Mouse (Mus musculus): ENCODE results near the gene Copz1.

The Copz1 gene

DNA sequence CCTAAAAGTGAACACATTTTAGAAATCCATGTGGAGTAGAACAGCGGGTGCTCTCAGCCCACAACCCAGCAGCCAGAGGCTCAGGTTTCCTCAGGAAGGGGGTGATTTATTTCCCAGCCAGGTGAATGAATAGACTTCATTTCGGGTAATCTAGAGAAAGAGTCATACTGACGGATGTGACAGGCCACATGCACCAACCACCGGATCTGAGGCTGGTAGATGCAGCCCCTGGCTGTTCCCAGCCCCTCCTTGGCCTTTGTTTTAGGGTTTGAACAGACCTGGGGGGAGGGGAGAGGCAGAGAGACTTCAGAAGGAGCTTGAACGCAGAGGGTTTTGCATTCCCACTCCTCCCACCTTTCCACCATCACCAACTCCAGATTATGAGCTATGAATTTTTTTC lies 23.3 kb downstream of the Copz1 start:
- DNase-seq, result no peak

DNA sequence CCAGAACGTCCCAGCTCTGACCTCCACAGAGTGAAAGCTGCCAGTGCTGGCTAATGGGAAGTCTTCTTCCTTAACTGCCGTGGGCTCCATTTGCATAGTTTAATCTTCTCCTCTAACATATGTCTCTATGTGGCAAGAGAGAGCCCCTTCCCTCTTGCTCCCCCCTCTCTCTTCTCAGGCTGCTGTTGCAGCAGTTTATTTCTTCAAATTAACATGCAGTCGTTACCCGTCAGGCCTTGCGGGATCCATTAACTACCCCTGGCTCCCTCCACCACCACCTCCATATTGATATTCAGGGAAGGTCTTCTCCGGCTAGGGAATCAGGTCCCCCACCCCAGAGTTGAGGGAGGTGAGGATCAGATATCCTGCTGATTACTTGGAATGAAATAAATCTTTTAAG lies 24.8 kb downstream of the Copz1 start:
- DNase-seq, result no peak

DNA sequence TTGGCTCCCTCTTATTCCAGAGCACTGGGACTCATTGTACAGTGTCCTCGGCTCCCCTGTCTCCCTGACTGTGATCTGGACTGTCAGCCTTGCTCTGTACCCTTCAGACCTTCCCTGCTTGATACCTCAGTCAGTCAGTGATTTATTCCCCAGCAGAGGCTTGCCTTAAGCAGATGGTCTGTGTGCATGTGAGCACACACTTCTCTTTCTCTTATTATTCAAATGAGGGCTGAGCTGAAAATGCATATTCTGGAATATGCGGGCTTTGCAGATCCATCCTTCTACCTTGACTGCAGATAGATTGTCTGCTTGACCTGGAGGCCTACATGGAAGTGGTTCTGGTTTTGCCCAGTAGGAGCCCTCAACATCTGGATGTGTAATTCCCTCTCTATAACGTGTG lies 25.5 kb downstream of the Copz1 start:
- DNase-seq, result no peak

DNA sequence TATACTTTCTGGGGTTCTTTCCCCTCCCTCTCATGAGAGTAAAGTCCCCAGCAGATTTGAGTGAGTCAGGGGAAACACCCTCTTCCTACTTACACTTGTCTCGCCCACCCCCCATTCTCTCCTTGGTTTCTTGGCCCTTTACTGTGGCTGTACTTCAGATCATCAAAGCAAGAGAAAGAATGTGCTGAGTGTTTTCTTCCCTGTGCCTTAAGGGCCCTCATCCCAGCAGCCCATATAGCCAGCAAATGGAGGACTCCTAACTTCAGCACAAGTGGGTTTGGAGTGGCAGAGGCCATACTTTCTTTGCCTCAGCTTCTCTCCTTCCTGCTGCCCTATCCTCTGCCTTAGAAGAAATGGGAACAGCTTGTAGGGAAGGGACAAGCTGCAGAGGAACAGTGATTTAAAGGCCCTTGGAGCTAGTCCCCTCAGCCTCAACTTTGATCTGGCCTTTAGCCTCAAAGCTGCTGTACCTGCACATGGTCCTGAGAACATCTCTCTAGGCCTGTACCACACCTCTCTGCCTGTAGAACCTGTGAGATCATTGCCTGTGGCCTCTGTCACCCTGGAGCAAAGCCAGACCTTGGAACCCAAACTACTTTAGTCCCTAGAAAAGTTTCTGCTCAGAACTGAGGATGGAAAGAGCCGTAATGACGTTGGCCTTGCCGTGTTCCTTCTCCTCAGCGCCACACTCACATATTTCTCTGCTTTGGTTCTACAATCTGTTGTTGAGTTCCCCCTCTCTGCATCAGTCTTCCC lies 26.5 kb downstream of the Copz1 start:
- peak; percentile 52 for DNase-seq

DNA sequence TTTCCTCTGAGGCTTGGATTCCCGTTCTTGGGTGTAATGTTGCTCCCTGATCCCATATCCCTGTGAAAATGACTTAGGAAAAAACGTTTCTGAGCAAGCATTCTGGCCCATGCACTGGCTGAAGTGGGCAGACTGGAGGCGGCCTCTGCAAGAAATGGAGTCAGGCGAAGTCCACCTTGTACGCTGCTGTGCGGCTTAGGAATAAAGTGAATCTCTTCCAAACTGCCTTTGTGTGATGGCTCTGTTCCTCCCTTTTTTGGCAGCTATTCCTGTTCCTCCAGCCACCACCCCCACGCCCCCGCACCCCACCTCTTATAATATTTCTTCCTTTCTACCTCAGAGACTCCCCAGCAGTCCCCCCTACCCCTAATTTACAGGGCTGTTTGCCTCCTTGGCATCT lies 27.1 kb downstream of the Copz1 start:
- DNase-seq, result no peak

DNA sequence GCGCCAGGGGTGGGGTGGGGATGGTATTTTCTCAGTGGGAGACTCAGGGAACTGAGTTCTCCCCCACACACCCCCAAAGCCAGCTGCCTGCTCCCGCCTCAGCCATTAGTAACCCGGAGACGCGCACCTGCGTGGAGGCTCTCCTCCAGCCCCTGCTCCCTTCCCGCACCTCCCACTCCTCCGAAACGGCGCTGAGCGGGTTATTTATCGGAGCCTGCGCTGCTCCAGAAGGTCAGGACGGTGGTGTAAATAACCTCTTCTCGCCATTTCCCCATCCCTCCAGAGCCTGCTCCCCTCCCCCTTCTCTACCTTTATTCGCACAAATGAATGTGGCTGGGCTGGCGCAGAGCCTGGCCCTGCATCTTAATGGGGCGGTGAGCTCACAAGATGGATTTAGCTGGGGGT lies 27.6 kb downstream of the Copz1 start:
- peak; percentile 13 for DNase-seq

DNA sequence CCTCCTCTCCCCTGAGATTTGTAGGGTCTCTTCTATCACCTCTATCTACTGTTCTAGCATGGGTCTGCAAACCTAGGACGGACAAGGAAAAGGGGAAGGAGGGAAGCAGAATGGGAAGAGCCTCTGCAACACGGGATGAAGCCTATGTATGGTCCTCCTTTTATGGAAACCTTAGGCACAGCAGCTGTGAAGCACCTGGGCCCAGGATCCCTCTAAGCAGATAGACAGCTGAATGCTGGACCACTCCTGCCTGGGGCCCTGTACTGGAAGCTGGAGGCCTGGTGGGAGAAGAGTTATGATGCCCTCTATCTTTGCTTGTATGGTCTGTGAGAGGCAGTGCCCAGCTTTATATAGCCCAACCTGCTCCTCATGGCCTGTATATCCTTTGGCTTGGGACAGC lies 28.0 kb downstream of the Copz1 start:
- DNase-seq, result no peak

DNA sequence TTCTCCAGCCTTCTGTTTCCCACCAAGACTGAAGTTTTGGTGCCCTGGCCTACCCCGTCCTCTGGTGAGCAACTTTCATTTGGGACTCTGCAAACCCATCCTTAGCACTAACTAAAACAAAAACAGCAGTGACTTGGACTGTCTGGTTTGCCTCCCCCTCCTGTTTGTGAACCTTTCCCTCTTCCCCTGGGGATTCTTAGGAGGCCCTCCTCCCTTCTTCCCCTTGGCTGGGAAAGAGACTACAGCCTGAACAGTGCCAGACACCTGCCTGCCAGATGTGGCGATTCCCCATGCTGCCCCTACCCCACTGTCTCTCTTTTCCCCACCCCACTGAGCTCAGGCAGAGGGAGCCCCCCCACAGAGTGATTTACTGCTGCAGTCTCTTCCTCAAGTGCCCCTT lies 28.5 kb downstream of the Copz1 start:
- DNase-seq, result no peak

DNA sequence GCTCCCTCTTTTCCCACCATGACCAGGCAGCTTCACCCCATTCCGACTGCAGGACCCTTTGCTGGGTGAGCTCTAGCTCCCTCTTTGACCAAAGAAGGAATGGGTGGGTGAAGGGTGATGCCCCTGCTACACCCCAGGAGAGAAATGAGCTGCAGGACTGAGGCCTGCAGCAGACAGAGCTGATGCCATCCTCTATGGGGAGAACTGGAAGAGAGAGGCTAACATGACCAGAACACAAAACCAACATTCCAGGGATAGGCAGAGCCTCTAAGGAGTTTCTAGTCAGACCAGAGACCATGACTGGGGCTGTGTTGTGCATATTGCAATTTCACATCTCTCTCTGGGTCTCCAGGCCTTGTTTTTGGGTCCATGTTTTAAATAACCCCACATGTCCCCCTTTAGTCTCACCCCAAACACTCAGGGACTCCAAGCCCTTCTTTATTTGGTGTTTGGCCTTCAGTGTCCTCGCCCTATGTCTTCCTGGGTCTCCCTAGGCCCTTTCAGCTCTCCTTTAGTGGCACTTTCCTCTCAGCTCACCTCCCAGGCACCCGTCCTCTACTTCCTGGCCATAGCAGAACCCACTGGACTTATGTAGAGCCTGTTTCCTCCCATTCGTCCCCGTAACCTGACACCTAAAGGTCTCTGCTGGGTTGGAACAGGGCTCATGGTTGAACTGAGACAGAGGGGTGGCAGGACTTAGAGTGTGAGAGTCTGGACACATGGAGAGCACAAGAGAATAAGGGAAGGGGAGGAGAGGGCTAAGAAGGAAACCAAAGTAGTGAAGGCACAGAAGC lies 29.2 kb downstream of the Copz1 start:
- DNase-seq, result no peak

DNA sequence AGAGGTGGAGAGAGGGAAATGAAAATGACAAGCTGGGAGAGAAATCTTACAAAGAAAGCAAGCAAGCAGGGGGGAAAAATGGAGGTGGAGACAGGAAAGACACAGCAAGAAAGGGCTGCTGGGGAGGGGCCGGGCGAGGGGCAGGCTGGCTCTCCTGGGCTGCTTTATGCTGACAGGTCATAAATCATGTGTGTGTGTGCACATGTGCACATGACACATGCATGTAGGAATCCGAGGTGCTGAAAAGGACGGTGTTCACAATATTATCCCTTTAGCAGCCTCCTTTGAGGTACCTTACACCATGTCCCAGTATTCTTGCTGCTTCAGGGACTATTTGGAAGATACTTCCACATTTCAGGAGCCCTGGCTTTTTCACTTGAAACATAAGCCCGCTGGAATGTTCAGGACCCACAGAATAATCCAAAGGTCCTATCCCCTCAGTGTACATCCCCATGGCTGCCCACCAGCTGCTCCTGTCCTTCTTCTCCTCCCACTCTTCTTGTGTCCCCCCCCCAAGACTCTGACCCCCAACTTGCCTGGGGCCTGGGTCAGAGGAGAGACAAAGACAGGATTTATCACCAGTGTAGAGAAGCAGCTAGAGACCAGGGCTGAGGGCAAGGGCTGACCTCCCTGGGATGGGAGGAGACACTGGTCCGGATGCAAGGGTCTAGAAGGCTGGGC lies 30.0 kb downstream of the Copz1 start:
- no peak for DNase-seq

DNA sequence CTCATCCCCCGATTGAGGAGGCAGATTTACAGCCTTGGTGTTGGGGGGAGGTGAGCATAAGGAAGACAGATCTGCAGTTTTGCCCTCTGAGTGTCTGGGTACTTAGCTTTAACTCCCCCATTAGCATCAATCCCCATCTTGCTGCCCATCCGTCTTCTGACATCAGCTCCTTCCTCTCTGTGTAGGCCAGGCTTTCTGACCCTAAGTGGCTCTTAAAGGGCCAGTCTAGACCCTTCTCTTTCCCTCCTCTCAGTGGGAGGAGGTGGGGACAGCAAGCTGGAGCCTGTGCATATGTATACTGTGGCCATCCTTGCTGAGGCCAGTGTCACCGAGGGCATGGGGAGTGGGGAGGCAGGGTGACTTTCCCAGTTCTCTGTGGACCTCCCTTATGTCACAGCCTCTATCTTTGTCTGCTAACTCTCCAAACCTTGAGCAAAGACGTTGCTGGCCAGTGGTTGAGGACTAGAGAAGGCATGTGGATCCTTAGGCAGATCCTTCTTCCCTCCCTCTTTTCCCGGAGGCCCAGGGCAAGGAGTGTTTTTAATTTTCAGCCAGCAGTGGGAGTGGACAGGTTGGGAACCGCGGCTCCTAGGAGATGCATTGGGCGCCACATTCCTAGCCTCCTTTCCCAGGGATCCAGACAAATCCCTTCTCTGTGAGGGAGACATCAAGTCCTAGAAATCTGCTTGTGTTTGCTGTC lies 31.6 kb downstream of the Copz1 start:
- no peak for DNase-seq

DNA sequence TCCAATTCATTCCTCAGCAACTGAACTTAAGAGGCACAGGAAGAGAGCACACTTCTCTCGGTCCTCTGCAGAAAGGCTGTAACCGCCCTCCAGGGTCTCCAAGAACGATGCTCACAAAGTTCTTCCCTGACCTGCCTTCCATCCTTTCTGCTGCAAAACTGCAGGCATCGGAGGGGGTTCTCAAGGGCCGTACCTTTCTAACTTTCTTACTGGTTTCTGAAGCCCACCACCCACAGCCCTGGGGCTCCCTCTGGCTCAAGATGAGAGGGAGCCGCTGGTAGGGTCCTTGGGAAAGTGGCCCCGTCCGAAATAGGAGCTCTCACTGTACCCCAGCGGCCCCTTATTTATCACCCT lies 32.1 kb downstream of the Copz1 start:
- no peak for DNase-seq

DNA sequence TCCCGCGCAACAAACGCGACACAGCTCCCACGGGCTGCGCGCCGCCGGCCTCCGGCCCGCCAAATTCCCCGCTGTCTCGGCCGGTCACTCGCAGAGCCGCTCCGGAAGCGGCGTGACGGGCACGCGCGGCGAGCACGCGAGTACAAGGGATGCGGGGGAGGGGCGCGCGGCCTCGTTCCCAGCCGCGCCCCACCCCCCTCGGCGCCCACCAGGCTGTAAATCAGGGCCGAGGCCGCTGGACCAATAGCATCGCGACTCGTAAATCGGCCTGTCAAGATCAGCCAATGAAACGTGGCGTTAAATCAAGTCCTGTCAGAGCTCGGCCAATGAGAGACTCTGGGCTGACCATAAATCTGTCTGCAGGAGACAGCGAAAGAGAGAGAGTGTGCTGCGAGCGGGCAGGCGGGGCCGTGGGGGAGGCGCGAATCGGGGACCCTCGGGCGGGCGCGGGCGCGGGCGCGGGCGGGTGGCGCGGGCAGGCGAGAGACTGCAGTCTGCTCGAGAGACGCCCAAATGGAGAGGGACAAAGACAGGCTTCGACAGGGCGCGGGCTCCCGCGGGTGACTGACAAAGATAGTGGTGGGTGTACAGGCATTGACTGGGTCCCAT lies 32.7 kb downstream of the Copz1 start:
- DNase-seq, result peak; percentile 99

DNA sequence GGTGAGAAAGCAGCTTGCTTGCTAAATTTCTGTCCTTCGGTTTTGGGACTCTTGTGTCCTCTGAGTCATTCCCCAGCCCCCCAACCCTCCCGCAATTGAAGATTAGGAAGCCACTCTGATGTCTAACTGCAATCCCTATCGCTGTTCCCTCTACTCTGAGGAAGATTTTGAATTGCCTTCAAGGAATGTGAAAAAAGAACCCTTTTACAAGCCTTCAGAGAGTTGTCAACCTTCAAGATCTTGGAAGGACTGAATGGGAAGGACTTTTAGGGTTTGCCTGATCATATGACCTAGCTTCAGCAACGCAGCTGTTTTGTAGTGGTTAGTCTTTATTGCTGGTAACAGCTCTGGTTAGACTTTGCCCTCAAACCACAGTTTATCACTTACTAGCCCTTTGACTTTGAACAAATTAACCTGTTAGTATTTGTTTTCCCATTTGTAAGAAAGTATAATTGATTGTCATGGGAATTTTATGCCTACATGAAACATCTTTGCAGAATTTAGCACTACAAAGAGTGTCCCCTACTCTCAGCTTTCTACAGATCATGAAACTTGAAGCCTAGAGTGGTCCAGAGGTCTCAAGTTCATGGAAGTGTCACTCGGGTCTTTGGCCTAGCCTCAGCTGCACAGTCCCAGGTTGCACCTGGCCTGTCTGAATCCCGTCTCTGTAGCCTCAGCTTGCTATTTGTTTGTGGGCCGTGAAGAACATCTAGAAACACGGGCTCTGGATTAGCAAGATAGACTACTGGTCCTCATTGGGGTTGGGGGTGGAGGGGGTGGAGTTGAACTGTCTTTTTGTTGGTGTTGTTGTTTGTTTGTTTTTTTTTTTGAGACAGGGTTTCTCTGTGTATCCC lies 33.5 kb downstream of the Copz1 start:
- no peak for DNase-seq

DNA sequence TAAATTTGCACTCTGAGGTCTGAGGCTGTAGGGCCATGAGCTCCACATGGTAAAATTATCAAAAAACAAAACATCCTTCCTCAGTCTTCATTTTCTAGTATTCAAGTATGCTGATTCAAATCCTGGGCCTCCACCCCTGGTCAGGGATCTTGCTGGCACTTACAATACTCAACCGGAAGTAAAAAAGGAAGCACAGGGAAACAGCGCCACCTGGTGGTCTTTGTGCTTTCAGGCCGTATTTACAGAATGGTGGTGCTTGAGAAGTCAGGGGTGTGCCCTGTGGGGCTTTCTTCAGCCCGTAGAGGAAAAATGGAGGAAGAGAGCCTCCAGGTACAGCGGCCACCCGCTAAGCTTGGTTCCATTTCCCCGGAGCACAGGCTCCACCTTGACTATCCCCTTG lies 34.6 kb downstream of the Copz1 start:
- DNase-seq, result peak; percentile 97

DNA sequence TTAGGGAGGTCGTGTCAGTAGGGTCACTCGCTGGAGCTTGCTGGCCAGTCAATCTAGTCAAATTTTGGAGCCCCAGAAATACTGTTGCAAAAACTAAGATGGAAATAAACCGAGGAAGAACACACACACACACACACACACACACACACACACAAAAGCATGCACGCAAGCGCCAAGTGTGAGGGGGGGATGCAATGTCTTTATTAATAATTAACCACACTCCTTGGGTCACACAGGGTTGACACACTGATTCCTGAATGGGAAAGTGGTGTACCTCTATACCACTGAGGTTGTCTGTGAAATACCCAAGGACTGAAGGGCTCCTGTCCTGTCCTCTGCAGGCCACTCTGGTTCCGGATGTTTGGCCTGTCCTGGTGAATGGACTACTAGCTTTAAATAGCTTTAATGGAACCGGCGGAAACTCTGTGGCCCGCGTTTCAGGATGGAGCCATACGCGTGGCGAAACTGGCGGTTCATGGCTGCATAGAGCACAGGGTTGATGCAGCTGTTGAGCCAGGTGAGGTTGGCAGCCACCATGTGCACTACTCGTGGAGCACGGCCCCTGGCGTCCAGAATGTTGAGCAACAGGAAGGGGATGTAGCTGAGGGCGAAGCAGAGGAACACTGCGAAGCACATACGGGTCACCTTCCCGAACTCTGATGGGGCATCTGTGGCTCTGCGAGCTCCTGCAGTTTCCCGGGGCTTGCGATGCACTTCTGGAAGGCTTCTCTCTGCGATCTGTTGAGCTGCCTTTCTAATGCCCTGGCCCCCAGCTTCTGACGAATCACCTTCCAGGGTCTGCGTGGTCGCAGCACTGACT lies 35.8 kb downstream of the Copz1 start:
- DNase-seq, result peak; percentile 53

DNA sequence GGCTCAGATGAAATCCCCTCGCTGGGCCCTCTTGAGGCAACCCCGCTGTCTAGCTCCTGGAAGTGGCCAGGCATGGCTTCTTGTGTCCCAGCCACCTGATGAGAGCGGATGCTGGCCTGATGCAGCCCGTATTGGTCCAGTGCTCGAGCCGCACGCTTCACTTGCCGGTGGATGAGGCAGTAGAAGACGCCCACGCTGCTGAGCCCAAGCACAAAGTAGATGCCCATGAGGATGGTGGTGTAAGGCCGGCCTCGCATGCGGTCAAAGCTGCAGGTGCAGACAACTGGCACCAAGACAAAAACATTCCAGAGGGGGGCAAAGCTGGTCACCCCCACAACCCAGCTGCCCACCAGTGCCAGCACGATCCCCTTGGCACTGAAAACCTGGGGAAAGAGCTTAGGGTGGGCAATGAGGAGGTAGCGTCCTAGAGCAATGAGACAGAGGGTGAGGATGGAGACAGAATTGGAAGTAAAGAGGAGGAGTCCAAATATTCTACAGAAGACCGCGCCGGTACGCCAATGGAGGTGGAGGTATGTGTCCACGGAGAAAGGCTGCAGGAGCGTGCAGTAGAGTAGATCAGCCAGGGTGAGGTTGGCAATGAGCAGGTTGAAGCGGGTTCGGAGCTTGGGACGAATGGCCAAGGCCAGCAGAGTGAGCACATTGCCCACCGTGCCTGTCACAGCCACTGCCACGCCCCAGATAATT lies 36.5 kb downstream of the Copz1 start:
- DNase-seq, result no peak

DNA sequence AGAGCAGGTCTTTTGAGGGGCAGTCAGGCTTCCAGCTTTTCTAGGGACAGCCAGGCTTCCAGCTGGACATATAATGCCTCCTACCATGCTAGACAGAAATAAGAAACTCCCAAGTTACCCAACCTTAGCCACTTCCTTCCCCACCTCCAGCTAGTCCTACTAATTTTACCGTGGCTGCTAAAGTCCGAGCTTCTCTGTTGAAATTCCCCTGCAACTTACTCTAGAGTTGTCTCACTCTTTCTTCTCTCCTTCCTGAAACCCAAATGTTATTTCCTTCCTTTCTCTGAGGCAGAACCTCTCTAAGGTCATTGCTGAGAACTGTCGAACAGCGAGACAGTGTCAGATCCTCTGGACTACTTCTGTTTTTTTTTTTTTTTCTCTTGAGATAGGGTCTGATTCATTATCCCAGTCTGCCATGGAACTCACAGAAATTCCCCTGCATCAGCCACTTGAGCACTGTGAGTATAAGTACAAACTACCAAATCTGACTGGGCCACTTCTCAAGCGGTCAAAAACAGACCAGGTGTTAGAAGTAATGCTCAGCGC lies 37.9 kb downstream of the Copz1 start, which contains the start of gene Gpr84:
TSS of gene Gpr84 (minus strand) at position 248 of the 546 bp plus-strand sequence.
- DNase-seq, result peak; percentile 23

DNA sequence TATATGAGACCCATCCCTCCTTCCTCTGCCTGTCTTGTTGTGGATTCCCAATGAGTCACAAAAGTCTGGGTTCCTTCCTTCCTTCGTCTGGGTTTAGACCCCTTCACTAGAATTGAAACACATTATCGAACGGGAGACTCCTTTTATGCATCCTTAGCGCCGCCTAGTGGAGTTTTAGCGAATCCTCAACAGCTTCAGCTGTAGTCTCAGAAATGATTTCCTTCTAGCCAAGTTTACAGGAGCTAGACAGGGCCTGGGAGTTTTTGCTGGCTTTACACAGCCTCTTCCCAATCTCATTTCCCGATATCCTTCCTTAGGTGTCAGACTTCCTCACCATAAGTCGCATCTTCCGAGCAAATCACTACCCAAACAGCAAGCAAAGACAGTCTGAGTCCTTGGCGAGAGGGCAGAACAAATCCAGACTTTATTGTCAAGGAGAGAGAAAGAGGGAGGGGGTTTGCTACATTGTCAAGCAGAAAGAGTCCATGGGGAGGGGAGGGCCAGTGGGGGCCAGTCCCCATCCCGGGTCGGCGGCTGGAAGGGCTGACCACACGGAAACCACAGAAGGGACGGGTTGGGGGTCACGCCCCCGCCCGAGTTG lies 41.1 kb downstream of the Copz1 start:
- DNase-seq, result peak; percentile 81
